Mouse (Mus musculus) cerebellum, adult 8-10 months (tissue): ENCODE data around the gene Dbn1.
A peak's percentile ranks its signal among the peaks of the same experiment; 100 is the strongest.

Source experiments
- DNase-seq: peaks from one replicate; pipeline ENCODE4 v3.0.0; 2022

Dbn1 gene

DNA sequence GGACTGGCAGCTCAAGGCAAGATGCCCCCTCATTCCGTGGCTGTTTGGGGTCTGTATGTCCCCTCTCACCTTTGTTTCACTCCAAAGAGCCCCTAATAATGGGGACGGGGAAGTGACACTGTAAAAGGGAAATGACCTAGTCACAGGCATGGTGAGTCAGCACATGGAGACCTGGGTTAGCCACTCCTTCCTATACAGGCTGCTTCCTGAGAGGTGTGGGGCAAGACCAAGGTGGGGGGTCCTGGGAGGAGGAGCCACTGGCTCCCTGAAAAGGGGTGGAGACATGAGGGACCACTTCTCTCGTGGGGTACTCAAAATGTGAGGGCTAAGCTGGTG, 22.4 kb upstream of the Dbn1 start:
- DNase-seq: no peak

DNA sequence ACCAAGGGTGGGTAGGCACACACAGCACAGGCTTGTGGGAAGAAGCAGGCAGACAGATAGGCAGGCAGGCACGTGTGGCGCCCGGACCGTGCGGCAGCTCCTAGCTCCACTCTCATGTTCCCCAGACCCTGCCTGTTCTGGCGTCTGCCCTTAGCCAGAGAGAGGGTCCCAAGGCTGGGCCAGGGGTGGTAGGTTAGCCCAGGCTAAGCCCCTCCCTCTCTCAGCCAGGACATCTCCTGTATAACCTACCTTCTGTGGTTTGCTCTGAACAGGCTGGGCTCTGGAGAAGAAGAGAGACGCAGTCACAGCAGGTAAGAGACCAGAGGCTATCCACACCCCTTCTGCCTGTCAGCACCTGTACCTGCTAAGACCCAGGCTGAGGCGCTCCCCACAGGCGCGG, 20.6 kb upstream of the Dbn1 start:
- DNase-seq: no peak

DNA sequence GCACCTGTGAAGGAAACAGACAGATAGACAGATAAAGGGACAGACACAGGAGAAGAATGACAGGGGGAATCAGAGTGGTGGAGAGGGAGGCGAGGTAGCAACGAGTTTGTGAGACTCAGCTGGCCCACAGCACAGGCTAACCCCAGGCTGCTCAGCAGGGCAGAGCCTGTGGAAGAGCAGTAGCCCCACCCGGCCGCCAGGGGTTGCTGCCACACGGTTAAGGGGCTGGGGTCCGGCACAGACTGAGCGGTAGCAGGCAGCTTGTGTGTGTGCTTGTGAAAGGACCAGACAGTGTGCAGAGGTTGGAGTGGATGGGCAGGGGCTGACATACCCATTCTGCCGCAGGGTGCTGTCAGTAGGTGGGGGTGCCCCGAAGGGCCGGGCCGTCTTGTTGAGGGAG, 20.0 kb upstream of the Dbn1 start:
- DNase-seq: no peak

DNA sequence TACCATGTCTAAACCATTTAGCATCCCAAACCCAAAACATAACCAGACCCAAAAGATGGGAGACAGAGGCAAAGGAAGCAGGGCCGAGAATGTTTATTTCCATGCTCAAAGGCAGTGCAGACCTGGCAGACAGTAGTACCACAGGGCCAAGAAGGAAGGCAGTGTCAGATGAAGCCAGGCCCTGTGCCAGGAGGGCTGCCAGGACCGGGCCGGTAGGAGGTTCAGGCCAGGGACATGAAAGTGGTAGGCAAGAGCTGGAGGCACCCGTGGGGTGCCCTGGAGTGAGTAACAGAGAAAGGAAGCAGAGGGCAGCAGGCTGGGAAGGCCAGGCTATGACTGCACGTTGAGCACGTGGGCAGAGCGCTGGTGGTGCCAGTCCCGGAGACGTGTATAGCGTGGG, 18.8 kb upstream of the Dbn1 start:
- no peak for DNase-seq

DNA sequence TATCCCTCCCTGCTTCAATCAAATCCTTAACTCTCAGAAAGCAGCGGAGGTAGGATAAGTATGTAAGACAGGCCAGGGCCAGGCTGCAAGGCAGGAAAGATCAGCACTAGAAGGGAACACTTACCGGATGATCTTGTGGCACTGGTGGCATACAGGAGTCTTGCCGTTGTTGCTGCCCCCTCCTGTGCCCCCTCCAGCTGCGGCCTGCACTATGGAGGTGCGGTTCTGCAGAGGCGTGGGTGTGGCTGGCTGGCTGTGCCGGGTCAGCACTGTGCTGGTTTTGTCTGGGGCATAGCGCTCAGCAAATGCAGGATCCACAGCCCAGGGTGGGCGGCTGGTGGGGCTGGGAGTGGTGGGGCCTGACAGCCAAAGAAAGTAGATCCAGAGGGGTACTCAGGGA, 17.9 kb upstream of the Dbn1 start:
- DNase-seq: no peak

DNA sequence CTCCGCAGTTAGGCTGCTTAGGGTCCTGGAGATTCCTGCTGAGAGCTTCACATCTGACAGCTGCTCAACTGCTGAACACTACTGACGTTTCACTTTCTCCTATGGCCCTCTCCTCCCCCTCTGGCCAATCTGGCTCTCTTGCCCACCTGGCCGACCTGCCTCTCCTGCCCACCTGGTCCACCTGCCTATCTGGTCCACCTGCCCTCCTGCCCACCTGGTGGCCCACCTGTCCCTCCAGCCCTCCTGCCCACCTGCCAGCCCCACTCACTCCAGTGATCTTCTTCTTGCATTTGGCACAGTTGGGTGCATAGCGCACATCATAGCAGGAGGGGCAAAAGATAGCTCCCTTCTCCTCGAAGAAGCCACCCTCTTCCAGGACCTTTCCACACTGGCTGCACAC, 16.5 kb upstream of the Dbn1 start:
- no peak for DNase-seq

DNA sequence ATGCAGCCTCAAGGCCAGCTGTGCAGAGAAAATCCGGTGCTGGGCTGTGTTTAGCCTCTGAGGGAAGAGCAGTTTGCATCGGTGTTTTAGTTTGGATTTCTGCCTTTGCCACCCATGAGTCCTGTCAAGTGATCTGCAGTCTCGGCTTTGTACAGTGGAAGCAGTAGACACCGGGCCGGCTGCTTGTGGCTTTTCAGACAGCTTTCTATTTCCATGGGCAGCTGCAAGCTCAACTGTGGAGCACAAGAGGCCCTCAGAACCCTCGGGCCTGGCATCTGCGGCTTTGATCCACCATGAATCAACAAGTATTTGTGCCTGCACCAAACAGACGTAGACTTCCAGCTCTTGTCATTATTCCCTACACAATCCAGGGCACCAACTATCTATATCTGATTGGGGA, 14.5 kb upstream of the Dbn1 start:
- no peak for DNase-seq

DNA sequence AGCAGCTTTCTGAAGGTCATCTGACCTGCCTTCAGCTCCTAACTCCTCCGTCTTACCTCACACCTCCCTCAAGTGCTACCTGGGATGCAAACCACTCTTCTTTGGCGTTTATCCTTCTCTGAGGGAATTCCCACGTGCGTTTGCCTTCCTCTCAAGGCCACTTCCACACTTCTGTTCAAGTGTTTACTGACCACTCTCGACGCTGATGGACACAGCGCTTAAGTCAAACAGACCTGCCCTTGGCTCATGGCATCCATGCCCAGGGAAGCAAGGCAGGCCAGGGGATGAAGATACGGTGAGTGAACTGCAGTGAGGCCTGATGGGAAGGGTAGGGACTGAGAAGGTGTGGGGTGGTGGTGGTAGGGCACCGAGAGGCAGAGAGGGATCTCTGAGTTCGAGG, 12.7 kb upstream of the Dbn1 start:
- no peak for DNase-seq

DNA sequence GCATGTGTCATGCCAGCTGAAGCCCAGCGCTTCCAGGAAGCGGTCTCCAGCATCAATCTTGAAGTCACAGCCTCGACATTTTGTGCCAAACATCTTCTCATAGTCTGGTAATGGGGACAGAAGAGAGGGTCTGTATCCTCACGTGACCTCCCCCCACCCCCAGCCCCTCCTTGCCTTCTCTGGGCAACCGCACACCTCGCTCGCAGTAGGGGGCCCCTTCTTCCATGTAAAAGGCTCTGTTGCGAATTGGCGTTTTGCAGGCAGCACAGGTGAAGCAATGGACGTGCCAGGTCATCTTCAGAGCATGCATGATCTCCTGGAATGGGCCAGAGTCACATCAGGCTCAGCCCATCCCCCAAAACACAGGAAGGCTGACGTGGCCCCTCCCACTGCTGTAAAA, 11.0 kb upstream of the Dbn1 start:
- no peak for DNase-seq

DNA sequence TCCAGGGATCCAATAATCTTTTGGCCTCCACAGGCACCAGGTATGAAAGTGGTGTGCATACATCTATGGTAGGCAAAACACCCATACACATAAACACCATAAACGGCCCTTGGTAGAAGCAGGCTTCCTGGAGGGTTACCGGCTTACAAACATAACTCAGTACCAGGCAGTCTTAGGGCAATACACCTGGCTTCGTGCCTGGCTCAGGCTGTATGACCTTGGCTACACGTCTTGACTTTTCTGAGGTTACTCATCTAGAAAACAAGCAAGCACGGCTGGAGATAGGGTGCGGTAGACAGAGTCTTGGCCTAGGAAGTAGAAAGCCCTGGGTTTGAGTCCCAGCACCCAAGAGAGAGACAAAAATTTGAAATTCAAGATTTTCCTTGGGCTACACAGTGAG, 8.8 kb upstream of the Dbn1 start:
- no peak for DNase-seq

DNA sequence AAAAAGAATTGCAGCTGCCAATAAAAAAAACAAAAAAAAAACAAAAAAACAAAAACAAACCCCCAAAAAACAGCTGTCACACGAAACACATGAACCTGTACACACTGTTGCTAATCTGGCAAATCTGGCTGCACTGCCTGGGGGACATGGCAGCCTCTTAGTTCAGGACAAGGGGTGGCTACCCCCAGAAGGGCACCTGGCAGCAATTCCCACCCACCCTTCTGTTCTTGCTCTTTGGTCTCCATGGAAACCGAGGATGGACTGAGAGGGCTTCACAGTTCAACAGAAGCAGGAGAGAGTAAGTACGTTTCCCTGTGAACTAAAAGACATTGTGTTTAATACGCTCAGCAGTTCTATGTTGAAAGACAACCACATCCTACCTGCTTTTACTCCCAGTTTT, 7.8 kb upstream of the Dbn1 start:
- no peak for DNase-seq

DNA sequence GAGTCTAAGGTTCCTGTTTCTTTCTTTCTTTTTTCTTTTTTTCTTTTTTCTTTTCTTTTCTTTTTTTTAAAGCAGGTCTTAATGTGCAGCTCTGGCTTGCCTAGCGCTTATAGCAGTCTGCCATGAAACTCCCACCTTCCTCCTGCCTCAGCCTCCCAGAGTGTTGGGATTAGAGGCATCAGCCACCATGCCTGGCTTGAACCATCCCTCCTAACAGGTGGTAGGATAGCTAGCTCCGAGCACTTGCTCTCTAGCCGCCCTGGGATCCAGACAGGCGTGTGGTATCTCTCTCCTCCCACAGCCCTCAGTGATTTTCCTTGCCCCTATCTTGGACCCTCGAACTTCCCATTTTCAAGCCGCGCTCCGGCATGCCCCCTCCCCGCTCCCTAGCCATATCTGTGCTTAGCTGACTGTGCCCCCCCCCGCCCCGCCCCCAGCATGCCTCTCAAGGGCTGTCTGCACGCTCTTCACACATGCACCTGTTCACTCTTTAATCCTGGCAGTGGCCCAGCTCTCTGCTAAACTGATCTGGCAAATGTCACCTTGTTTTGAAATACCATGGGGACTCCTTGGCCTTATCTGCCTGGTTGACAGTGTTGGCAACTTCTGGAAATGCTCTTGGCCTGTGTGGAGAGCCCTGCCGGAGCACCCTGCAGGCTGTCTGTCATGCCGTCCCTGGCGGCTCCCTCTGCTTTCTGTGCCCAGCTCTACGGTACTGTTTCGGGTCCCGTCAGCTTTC, 7.1 kb upstream of the Dbn1 start:
- DNase-seq: peak; percentile 72

DNA sequence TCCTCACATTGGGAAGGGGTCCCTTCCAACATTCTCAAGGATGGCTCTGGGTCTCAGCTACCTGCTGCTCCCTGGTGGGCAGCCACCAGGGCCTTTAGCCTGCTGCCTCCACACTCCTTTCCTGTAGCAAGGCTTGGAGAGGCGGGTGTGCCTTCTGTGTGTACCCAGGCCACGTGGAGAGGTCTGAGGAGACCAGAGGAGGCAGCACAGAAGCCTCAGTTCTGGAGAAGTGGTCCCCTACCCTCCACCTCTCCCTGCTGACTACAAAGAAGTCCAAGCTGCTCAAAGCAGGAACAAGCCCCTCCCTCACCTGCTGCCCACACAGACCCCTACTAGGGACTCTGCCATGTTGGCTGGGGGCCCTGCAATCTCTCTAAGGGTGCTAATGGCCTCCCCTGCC, 6.3 kb upstream of the Dbn1 start:
- no peak for DNase-seq

DNA sequence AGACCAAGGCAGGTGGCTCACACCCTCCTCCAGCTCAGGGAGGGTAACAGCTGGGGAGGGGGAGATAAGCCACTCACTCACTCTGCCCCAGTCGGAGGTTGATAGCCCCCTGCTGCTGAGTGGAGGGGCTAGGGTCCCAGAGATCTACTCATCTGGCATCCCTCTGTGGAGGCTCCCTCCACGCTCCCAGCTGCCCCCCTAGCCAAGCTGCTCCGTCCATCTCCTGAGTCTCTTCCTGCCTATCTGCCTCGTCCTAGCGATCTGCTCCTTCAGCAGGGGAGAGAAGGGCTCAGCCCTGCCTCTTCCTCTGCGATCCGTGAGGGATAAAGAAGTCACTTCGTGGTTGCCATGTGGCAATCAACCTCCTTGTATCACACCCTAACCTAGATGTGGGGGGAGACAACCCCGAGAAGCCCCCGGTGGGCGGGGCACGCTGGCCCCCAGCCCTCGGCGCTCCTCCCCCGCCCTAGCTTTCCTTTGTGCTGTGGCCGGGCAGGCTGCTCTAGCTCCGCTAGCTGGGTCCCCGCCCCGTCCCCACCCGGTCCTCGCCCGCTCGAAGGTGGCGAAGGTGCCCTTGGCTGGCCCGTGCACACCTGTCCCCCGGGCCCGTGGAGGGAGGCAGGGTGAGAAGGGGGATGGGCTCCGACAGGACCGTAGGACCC, 864 bp downstream of the Dbn1 start:
- no peak for DNase-seq

DNA sequence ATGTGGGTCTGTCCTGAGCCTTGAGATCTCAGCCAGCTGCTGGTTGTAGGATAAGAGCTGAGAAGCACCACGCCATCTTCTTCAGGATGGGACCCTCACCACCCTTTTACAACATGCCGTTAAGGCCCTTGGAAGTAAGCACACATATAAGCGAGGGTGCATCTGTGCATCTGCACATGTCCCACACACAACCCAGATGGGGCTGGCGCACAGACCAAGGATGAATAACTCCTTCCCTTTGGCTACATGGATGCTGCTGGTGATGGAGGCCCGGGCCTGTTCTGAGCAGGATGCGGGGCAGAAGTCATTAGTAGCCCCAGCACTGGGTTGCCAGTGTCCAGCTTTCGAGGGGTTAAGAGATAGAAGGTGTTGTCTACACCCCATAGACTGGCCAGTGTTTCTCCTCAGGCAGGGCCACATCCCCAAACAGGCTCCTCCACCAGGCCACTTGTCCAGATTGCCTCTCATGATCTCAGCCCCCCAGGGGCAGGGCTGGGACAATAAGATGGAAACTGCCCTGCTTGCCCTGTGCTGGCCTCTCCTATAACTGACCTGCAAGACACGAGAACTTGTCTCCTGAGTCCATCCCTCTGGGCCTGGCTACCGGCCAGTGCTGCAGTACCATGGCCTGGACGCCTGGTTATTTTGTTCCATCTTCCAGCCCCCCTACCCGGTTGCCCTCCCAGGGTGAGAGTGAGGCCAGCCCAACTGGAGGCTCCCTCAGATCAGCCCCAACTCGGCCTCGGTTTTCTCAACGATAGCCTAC, 1.7 kb downstream of the Dbn1 start:
- no peak for DNase-seq

DNA sequence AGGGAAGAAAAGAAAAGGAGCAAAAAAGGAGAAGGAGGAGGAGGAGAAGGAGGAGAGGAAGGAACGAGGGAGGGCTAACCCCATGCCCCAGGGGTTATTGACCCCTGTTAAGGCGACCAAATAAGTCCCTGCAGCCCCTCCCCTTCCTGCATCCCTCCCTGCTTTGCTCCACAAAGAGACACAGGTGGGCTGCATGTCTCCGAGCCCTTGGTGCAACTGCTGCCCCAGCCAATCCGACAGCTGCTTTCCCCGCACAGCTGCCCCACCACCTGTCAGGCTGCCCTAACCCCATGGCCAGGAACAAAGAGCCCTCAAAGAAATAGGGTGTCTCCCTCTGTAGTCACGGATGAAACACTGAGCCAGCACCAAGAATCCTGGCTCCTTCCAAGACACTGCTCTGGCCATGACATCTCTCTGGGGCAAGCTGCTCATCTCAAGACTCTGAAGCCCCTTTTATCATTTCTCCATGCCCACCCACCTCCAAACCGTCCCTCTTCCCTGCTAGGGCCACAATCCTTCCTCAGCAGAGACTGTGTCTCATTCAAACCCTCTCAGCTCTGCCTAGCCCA, 3.3 kb downstream of the Dbn1 start:
- DNase-seq: no peak

DNA sequence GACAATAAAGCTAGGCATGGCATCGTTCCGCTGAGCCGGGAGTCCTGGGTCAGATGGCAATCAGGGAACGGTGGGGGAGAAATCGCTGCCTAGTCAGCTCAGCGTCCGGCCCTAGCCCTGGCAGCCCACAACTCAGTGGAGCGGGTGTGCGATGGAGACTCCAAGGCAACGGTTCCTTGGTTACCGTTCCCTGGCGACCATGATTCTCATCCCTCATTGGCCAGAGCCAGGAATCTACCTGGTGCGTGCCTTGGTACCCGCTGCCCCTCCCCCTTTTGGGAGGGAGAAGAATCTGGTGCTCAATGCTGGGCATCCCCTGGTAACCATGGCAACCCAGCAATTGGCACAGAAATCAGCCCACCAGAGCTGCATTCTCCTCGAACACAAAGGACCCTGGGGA, 4.3 kb downstream of the Dbn1 start:
- no peak for DNase-seq

DNA sequence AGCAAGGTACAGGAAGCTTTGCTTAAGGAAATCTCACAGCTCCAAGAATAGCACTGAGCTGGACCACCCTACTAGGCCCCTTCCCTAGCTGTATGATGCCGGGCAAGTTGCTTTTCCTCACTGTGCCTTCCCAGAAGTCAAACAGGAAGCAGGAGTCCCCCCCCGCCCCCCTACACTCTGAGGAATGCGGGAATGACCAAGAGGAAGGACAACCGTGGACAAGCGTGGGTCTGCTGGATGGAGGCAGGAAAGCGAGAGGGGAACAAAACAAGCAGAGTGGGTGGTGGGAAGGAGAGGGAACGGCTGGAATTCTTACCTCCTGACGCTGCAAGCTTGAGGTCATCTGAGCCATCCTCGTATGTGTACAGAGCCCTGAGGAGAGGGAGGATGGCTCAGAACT, 4.8 kb downstream of the Dbn1 start:
- DNase-seq: no peak

DNA sequence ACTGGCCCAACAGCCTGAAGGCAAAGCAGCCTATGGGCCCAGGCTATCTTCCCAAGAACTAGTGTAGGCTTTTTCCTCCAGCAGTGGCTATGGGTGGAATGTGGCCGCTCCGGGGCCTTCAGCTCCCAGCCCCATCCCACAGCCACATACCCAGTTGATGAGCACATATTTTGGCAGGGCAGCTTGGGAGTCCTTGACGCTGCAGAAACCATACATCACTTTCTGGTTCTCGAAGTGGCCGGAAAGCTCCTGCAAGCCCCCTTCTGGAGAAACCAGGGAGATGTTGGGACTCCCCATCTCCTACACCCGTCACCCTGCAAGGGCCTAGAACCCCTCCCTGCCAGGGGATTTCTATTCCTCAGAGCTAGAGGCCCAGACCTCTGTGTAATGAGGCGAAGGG, 5.4 kb downstream of the Dbn1 start:
- DNase-seq: no peak

DNA sequence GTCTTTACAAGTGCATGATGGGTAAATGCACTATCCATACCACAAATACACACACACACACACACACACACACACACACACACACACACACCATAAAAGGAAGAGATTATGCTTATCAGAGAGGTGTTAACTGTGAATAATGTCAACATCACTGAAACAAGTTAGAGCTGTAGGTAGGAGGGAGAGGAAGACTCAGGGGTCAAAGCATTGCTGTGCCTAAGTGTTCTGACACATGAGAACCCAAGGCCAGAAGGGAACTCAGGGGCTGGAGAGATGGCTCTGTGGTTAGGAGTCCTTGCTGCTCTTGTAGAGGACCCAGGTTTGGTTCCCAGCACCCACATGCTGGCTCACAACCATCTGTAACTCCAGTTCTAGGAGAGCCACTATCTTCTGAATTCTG, 8.0 kb downstream of the Dbn1 start:
- DNase-seq: no peak

DNA sequence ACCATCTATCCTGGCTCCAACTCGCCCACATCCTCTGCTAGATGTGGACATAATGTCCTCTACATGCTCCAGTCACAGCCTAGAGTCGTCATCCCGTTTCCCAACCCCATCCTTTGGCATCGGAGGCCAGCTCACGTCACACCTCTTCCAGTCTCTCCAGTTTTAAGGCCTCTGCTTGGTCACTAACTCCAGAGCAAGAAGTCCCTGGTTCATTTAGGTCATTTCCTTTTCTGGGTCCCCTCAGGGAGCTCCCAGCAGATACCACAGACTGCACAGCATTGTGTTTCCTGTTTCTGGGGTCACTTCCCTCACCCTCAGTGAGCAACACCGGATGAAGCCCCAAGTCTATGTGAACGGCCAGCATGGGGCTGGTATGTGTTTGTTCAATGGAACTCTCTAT, 8.9 kb downstream of the Dbn1 start:
- no peak for DNase-seq

DNA sequence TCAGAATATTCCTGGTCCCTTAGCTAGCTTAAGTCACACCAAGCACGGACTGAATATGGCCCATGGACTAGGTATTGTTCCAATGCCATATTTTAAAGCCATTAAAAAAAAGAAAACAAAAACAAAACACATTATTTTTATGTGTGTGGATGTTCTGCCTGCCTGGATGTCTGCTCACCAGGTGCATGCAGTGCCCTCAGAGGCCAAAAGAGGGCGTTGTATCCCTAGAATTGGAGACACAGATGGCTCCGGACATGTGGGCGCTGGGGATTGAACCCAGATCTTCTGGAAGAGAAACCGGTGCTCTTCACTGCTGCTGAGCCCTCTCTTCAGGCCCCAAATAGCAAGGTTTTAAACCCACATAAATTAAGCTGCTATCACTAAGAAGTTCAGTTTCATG, 9.9 kb downstream of the Dbn1 start:
- DNase-seq: no peak

DNA sequence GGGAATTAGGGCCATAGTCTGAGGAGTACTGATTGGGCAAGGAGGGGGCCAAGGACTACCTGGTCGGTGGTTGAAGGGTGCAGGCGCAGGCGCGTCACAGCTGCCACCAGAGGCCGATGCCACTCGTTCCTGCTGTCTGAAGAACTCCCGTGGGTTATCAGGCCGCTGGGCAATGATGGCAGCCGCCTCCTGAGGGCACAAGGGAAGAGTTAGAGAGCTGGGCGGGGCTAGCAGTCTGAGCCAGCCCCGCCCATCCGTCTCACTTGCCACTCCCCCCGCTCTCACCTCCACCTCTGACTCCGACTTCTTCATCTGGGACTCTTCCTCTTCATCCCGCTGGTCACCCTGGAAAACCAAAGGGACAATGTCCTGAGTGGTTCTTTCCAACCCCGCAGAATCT, 10.4 kb downstream of the Dbn1 start:
- no peak for DNase-seq

DNA sequence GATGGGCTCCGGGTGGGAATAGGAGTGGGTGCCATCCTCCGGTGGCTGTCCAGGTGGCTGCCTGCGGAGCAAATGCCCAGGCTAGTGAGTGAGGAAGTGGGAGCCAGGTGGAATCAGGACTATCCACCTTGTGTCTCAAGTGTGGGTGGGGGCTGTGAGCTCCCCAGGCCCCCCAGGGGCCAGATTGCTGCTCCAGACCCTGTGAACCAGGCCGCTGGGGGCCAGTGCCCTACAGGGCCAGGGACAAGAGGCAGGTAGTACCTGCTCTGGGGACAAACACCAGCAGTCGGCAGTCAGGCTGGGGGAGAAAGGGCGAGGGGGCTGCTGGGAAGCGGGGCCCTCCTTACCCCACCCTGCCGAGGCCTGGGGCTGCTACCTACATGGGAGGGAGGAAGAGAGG, 11.7 kb downstream of the Dbn1 start:
- no peak for DNase-seq
